Comparison of ENCODE assay signal across 10 mouse cellular contexts in the genomic region with DNA sequence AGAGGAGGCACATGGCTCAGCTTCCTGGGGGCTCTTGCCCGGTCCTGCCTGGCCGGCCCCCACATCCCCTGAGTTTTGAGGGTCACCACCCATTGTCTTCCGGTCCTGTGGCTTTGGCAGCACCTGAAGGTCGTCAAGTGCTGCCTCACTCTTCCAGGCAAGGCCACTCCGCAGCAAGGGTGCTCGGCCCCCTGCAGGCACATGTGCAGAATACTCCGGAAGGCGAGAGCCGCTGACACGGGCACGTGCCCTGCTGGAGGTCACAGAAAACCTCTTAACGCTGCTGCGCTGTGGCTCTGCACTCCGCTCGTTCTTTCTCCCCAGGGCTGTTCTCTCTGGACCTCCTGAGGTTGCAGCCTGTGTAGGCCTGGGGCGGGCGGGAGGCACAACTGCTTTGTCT.
DNase-seq lines count a peak whose midpoint lies in the region; ATAC-seq and TF ChIP-seq lines count a peak whose summit lies in the region.
"Had no signal": no experiment of that assay in that cellular context is flagged by ENCODE, and none has a peak within 500 bp of the region (broad histone marks: within the 10 kb centered on the region; RNA-seq: fewer than 3 reads in every experiment).

No protein-coding gene starts in this region.

- TF ChIP-seq CTCF in intestine, postnatal 0 days (IDR thresholded peaks at IDR 0.05; ENCODE audit: low read depth) = peak; percentile 26

- DNase-seq in CD4-positive, CD25-positive, alpha-beta regulatory T cell, adult 2 months (ENCODE audit: low read depth, low spot score) = peak; percentile 77
- DNase-seq in spleen, postnatal 36 days (ENCODE audit: low spot score in 2 of 2) = peak; percentile 48 to 51
- DNase-seq in ovary, postnatal 10 days (ENCODE audit: low spot score) = no peak
- DNase-seq in midbrain, embryonic 11.5 days (ENCODE audit: low spot score, missing footprints) = no peak

- H3K4me1 ChIP-seq in intestine, postnatal 0 days (replicated peaks; ENCODE audit: control insufficient read depth, insufficient read depth, low read length) = peaks cover 7% of the 10 kb centered on the region; the same call in 1 of the 2 replicates
- H3K4me1 ChIP-seq in intestine, embryonic 16.5 days (ENCODE audit: control insufficient read depth, insufficient read depth, low read length) = peaks cover 12% of the 10 kb centered on the region; the same call in 1 of the 2 replicates
- no peaks in the 10 kb centered on the region for H3K4me1 ChIP-seq in midbrain, embryonic 11.5 days (ENCODE audit: control insufficient read depth, insufficient read depth, low read length)
- H3K4me1 ChIP-seq: heart, embryonic 13.5 days had no signal

- no peak overlapping the region for H3K27ac ChIP-seq in intestine, postnatal 0 days (ENCODE audit: low read depth, low read length)
- no peak overlapping the region for H3K27ac ChIP-seq in intestine, embryonic 16.5 days (ENCODE audit: low read length)
- H3K27ac ChIP-seq in midbrain, embryonic 11.5 days (ENCODE audit: low read depth, low read length) = no peak overlapping the region
- H3K27ac ChIP-seq: heart, embryonic 13.5 days had no signal

- no peak overlapping the region for H3K4me3 ChIP-seq in intestine, postnatal 0 days (ENCODE audit: low read depth, low read length)
- no peak overlapping the region for H3K4me3 ChIP-seq in intestine, embryonic 16.5 days (ENCODE audit: low read length)
- H3K4me3 ChIP-seq in midbrain, embryonic 11.5 days (ENCODE audit: low read depth, low read length) = no peak overlapping the region
- H3K4me3 ChIP-seq: erythroblast, embryonic 14.5 days; heart, embryonic 13.5 days had no signal

- H3K9me3 ChIP-seq in intestine, postnatal 0 days (ENCODE audit: control insufficient read depth) = no peaks in the 10 kb centered on the region
- H3K9me3 ChIP-seq in intestine, embryonic 16.5 days (ENCODE audit: control insufficient read depth, low read length) = no peaks in the 10 kb centered on the region
- no peaks in the 10 kb centered on the region for H3K9me3 ChIP-seq in midbrain, embryonic 11.5 days (ENCODE audit: control insufficient read depth, low read length)
- H3K9me3 ChIP-seq: heart, embryonic 13.5 days had no signal

- H3K4me2 ChIP-seq in intestine, postnatal 0 days (replicated peaks; ENCODE audit: low read depth) = no peak overlapping the region
- H3K4me2 ChIP-seq in intestine, embryonic 16.5 days (ENCODE audit: low read depth, low read length) = no peak overlapping the region
- no peak overlapping the region for H3K4me2 ChIP-seq in midbrain, embryonic 11.5 days
- H3K4me2 ChIP-seq: heart, embryonic 13.5 days had no signal

- WGBS in intestine, postnatal 0 days = 88% methylated on average over 15 of the region's 17 CpGs
- WGBS in intestine, embryonic 16.5 days = 89% methylated on average over 17 of the region's 17 CpGs
- WGBS in midbrain, embryonic 11.5 days = 86% methylated on average over 17 of the region's 17 CpGs

- no peak overlapping the region for H3K9ac ChIP-seq in intestine, postnatal 0 days (ENCODE audit: low read depth, low read length)
- H3K9ac ChIP-seq in intestine, embryonic 16.5 days (ENCODE audit: low read depth, low read length) = no peak overlapping the region
- no peak overlapping the region for H3K9ac ChIP-seq in midbrain, embryonic 11.5 days (ENCODE audit: low read length)
- H3K9ac ChIP-seq: heart, embryonic 13.5 days had no signal

- H3K36me3 ChIP-seq in intestine, postnatal 0 days (ENCODE audit: control insufficient read depth, insufficient read depth) = peaks cover 19% of the 10 kb centered on the region
- H3K36me3 ChIP-seq in intestine, embryonic 16.5 days (ENCODE audit: control insufficient read depth, insufficient read depth, low read length) = no peaks in the 10 kb centered on the region
- no peaks in the 10 kb centered on the region for H3K36me3 ChIP-seq in midbrain, embryonic 11.5 days (ENCODE audit: control insufficient read depth, insufficient read depth, low read length)
- H3K36me3 ChIP-seq: heart, embryonic 13.5 days had no signal

- ATAC-seq in intestine, postnatal 0 days = no peak
- no peak for ATAC-seq in intestine, embryonic 16.5 days
- peak; percentile 63 for ATAC-seq in common myeloid progenitor, adult 5-6 weeks (replicated peaks; ENCODE audit: low read depth, poor library complexity, severe bottlenecking)
- no peak for ATAC-seq in frontal cortex, adult (ENCODE audit: low TSS enrichment)
- ATAC-seq in midbrain, embryonic 11.5 days (ENCODE audit: low FRiP score) = no peak

- no peaks in the 10 kb centered on the region for H3K27me3 ChIP-seq in intestine, postnatal 0 days (replicated peaks; ENCODE audit: control insufficient read depth, insufficient read depth, low read length)
- H3K27me3 ChIP-seq in intestine, embryonic 16.5 days (replicated peaks; ENCODE audit: control insufficient read depth, insufficient read depth, low read length) = no peaks in the 10 kb centered on the region
- no peaks in the 10 kb centered on the region for H3K27me3 ChIP-seq in midbrain, embryonic 11.5 days (ENCODE audit: control insufficient read depth, insufficient read depth, low read length)
- H3K27me3 ChIP-seq: heart, embryonic 13.5 days had no signal

Comparison
In these comparisons a context has a peak if more than half of its experiments do, and no peak if none do; other contexts are left out.
1. DNase-seq: peak in CD4-positive, CD25-positive, alpha-beta regulatory T cell, adult 2 months (single experiment) and spleen, postnatal 36 days (2 of 2); none in ovary, postnatal 10 days (single experiment) and midbrain, embryonic 11.5 days (single experiment).